Comparison of ENCODE assay signal across 8 mouse cellular contexts in the genomic region with DNA sequence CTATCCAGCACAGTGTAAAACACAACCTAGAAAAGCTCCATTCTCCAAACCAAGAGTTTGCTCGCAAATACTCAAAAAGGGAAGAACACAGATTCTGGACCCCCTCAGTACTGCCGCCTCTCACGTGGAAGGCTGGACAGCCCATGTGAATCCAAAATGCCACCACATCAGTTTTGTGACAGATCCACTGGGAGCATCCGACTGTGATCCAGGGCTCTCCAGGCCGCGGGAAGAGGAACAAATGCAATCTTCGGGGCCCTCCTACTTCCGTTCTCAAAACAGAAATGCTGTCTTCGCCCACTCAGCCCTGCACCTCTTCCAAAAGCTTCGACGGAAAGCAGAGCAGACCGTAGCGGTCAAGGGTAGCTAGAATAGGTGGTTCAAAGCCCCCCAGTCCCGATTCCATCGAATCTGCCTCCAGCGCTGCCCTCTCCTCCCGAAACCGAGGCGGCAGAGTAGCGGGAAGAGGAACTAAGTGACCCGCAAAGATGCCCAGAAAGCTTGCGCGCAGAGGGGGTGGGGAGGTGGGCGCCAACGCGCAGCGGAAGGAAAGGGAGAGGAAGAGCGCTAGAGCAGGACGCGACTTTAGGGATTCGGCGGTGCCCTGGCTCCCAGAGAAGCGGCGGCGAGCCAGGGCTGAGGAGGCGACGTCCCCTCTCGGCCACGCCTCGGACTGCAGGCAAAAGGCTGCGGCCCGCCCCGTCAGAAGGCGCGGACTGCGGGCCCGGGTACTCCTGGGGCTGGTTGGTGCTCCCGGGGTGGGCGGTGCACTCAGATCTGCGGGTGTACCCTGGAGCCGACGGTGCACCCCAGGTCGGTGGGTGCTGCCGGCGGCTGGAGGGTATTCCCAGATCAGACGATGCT. TPM values are rescaled to one million over a fixed set of nuclear protein-coding genes. Genes with fewer than 3 reads are reported as not detected.
DNase-seq lines count a peak whose midpoint lies in the region; ATAC-seq and TF ChIP-seq lines count a peak whose summit lies in the region.

No protein-coding gene starts in this region.

- peaks cover 16% of the 10 kb centered on the region; the same call in 1 of the 2 replicates for H3K4me1 ChIP-seq in lung, postnatal 0 days (ENCODE audit: insufficient read depth, low read depth, low read length)

- H3K36me3 ChIP-seq in lung, postnatal 0 days (ENCODE audit: insufficient read depth, low read length), result no peaks in the 10 kb centered on the region

- no peaks in the 10 kb centered on the region for H3K9me3 ChIP-seq in lung, postnatal 0 days (ENCODE audit: low read length)

- no peak for TF ChIP-seq EP300 in lung, postnatal 0 days (IDR thresholded peaks at IDR 0.05)

- under 1% methylated on average over 47 of the region's 56 CpGs for WGBS in lung, postnatal 0 days

- peak overlapping the region; percentile 97 for H3K27ac ChIP-seq in lung, postnatal 0 days (ENCODE audit: low read length)

- peak; percentile 5 to 34; a peak in 2 of 4 replicates for ATAC-seq in hematopoietic stem cell, adult 5-6 weeks (replicated peaks in 1 of 2; ENCODE audit: insufficient read depth in 1 of 2, low FRiP score in 2 of 2, low TSS enrichment in 1 of 2, low read depth in 1 of 2, poor library complexity in 2 of 2, severe bottlenecking in 2 of 2)
- peak; percentile 49 for ATAC-seq in lung, postnatal 0 days

- H3K9ac ChIP-seq in lung, postnatal 0 days (replicated peaks; ENCODE audit: low read depth), result peak overlapping the region; percentile 97

- TF ChIP-seq CTCF in lung, postnatal 0 days (IDR thresholded peaks at IDR 0.05), result peak; percentile 64

- H3K4me3 ChIP-seq in lung, postnatal 0 days (ENCODE audit: low read depth, low read length), result peak overlapping the region; percentile 99

- H3K4me2 ChIP-seq in lung, postnatal 0 days (replicated peaks; ENCODE audit: low read depth, low read length), result peak overlapping the region; percentile 83

- no peaks in the 10 kb centered on the region for H3K27me3 ChIP-seq in lung, postnatal 0 days (replicated peaks; ENCODE audit: insufficient read depth, low read length)

- DNase-seq in ES-CJ7 (ENCODE audit: low read depth, low spot score), result peak; percentile 16
- DNase-seq in cerebellum, adult 18-20 months, result peak; percentile 57 to 73
- peak; percentile 35 for DNase-seq in forelimb bud, embryonic 11.5 days (ENCODE audit: low read depth, low spot score)
- DNase-seq in layer of hippocampus, postnatal 10 days (ENCODE audit: low spot score in 2 of 2), result peak; percentile 54 to 70
- peak; percentile 82 for DNase-seq in lung, postnatal 0 days (ENCODE audit: low spot score)
- peak; percentile 43 for DNase-seq in ovary, postnatal 14 days (ENCODE audit: low spot score)
- peak; percentile 33 to 40 for DNase-seq in thymus, postnatal 10 days (ENCODE audit: low spot score in 2 of 2)

RNA-seq across cellular contexts. Expression of a gene that starts 0.9 kb away (rescaled TPM):
- 44.5 and 62.5 TPM in 2 replicates for total RNA-seq in hematopoietic stem cell, adult 5-6 weeks (2017)
- total RNA-seq in layer of hippocampus, postnatal 10 days (2021), result 10 to 100 TPM; 77.5 to 81.6 TPM
- polyA plus RNA-seq in lung, postnatal 0 days (2015; fragmentation: Nextera tagmentation; extraction: Ambion mirVana), result 22.0 and 25.1 TPM in 2 replicates

Comparison
In these comparisons a context has a peak if more than half of its experiments do, and no peak if none do; other contexts are left out.
1. Peak in every context shown above with its lines: DNase-seq, ATAC-seq, H3K4me3 ChIP-seq and H3K27ac ChIP-seq.
2. DNase-seq: peak in every context shown above with its lines; median percentile 82 in lung, postnatal 0 days; 65 in cerebellum, adult 18-20 months; 62 in layer of hippocampus, postnatal 10 days; 43 in ovary, postnatal 14 days; 36 in thymus, postnatal 10 days; 35 in forelimb bud, embryonic 11.5 days; 16 in ES-CJ7.